Mouse (Mus musculus) heart, adult 2 months (tissue): ENCODE measurements at regions not wholly inside any gene's neighbourhood (a gene's known extent, or its start where the extent isn't known, plus 50 kb on each side); places are given as distances from the start of the nearest gene placed in this dataset.

ENCODE experiments used
- CTCF ChIP-seq: fragments of 200-600 bp; IDR thresholded peaks from 2 replicates; pipeline ENCODE4 v1.8.1; 2022; ENCODE audit warnings: antibody characterized with exemption, mild to moderate bottlenecking, moderate library complexity
- POLR2A ChIP-seq: fragments of 200-500 bp; IDR thresholded peaks from 2 replicates; pipeline ENCODE4 v1.6.1; 2011; ENCODE audit warnings: mild to moderate bottlenecking, low read depth, low read length, control low read depth; ENCODE audit not compliant: insufficient read depth

DNA sequence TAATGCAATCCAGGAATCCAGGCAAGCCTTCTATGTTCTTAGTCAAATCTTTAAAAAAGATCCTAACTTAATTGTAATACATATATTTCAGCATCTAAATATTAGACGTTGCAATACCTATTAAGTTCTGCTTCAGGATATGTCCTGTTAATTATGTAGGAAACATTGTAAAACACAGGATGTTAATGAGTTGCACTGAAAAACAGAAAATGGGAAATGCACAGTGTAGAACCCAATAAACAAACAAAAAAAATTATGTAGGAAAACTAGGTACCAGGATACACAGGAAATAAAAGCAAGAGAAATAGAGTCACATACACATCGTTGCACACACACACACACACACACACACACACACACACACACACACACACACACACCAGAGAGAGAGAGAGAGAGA is 368.8 kb upstream of the Robo2 start:
- TF ChIP-seq CTCF, result no peak
- TF ChIP-seq POLR2A, result no peak
